Mouse (Mus musculus) spleen, postnatal 10 days (tissue): ENCODE measurements around the gene Prmt2.
A peak's percentile ranks its signal among the peaks of the same experiment; 100 is the strongest.

Experiments used
- DNase-seq, 2 experiments: peaks; one replicate each; pipeline ENCODE4 v3.0.0; 2021 to 2022; ENCODE audit warnings: low spot score in 2 of 2

Prmt2 gene

GRCm38 (mm10) chr10:76218240-76218639, 19.4 kb downstream of the Prmt2 start:
- no peak for DNase-seq

- DNase-seq = no peak
These were observed 20.6 kb downstream of the Prmt2 start for GRCm38 (mm10) chr10:76217056-76217455.

GRCm38 (mm10) chr10:76214161-76214560, 23.5 kb downstream of the Prmt2 start:
- no peak for DNase-seq

GRCm38 (mm10) chr10:76212121-76212520, 25.5 kb downstream of the Prmt2 start:
- no peak for DNase-seq

GRCm38 (mm10) chr10:76210806-76211205, 26.9 kb downstream of the Prmt2 start:
- no peak for DNase-seq

- DNase-seq = no peak
These were observed 28.4 kb downstream of the Prmt2 start for GRCm38 (mm10) chr10:76209241-76209640.

- no peak for DNase-seq
These were observed 30.3 kb downstream of the Prmt2 start for GRCm38 (mm10) chr10:76207262-76207796.

- no peak for DNase-seq
These were observed 33.8 kb downstream of the Prmt2 start for GRCm38 (mm10) chr10:76203798-76204283.

GRCm38 (mm10) chr10:76201978-76202377, 35.7 kb downstream of the Prmt2 start:
- DNase-seq = peak; percentile 41 to 82

GRCm38 (mm10) chr10:76201416-76201815, 36.2 kb downstream of the Prmt2 start:
- no peak for DNase-seq

GRCm38 (mm10) chr10:76188010-76188409, 49.7 kb downstream of the Prmt2 start:
- DNase-seq = no peak

- DNase-seq = no peak
These were observed 52.4 kb downstream of the Prmt2 start for GRCm38 (mm10) chr10:76185216-76185615.

- DNase-seq = no peak
These were observed 62.8 kb downstream of the Prmt2 start for GRCm38 (mm10) chr10:76174899-76175298.

GRCm38 (mm10) chr10:76158009-76158408, 79.7 kb downstream of the Prmt2 start:
- DNase-seq = no peak

- no peak for DNase-seq
These were observed 80.1 kb downstream of the Prmt2 start for GRCm38 (mm10) chr10:76157528-76157927.
